Mouse (Mus musculus): ENCODE data around the gene Kif1b.

GRCm38 (mm10) chr4:149147528-149147927 lies 160.0 kb downstream of the Kif1b start:
- no peak for TF ChIP-seq HCFC1 (IDR thresholded peaks at IDR 0.05; ENCODE audit: low read depth, low read length)
- TF ChIP-seq TAL1 (IDR thresholded peaks at IDR 0.05; ENCODE audit: low read length), result no peak
